Mouse (Mus musculus) limb, embryonic 11.5 days (tissue): Measurements from ENCODE around the gene H2afj. TPM values are rescaled to one million over a fixed set of nuclear protein-coding genes. Genes with fewer than 3 reads are reported as not detected.
A peak's percentile ranks its signal among the peaks of the same experiment; 100 is the strongest.
"Not testable (repeated sequence)": the region's sequence is repeated elsewhere in the genome, so short reads cannot be mapped to it uniquely, and the experiment has no call there.

Experiments
- ATAC-seq: fragments of 200-750 bp; cut with Nextera tagmentation; 2 replicates; pipeline ENCODE4 v1.8.0; 2017; ENCODE audit warnings: low read depth; ENCODE audit not compliant: insufficient number of reproducible peaks, low FRiP score, low TSS enrichment
- DNase-seq: peaks from one replicate; pipeline ENCODE4 v3.0.0-alpha.2; 2015; ENCODE audit warnings: low spot score
- H3K27ac ChIP-seq: fragments of 300-500 bp; sonication (generic); replicated peaks from 2 replicates; pipeline ENCODE4 v1.5.1; 2014; ENCODE audit warnings: low read depth, mild to moderate bottlenecking, low read length
- H3K27me3 ChIP-seq: fragments of 300-500 bp; sonication (generic); 2 replicates; pipeline ENCODE4 v1.6.1; 2014; ENCODE audit warnings: mild to moderate bottlenecking, low read length, mixed read lengths; ENCODE audit not compliant: control insufficient read depth, insufficient read depth
- H3K36me3 ChIP-seq: fragments of 300-500 bp; sonication (generic); 2 replicates; pipeline ENCODE4 v1.6.1; 2014; ENCODE audit warnings: mild to moderate bottlenecking, low read length, moderate library complexity, mixed read lengths; ENCODE audit not compliant: control insufficient read depth, insufficient read depth
- H3K4me1 ChIP-seq: fragments of 300-500 bp; sonication (generic); 2 replicates; pipeline ENCODE4 v1.6.1; 2014; ENCODE audit warnings: low read length, mixed read lengths; ENCODE audit not compliant: control insufficient read depth, insufficient read depth
- H3K4me2 ChIP-seq: fragments of 300-500 bp; sonication (generic); 2 replicates; pipeline ENCODE4 v1.6.1; 2014; ENCODE audit warnings: low read depth, mild to moderate bottlenecking, moderate library complexity; ENCODE audit not compliant: severe bottlenecking
- H3K4me3 ChIP-seq: fragments of 300-500 bp; sonication (generic); 2 replicates; pipeline ENCODE4 v1.5.1; 2014; ENCODE audit warnings: low read depth, low read length
- H3K9ac ChIP-seq: fragments of 300-500 bp; sonication (generic); 2 replicates; pipeline ENCODE4 v1.6.1; 2014; ENCODE audit warnings: mild to moderate bottlenecking, low read length
- H3K9me3 ChIP-seq: fragments of 300-500 bp; sonication (generic); 2 replicates; pipeline ENCODE4 v1.6.1; 2016; ENCODE audit warnings: low read length; ENCODE audit not compliant: control insufficient read depth
- WGBS: fragments of 180-500 bp; shearing (Covaris S2); extraction: QIAGEN DNeasy Blood & Tissue Kit; methylation state at CpG from one replicate; pipeline ENCODE4 v1.1.7; 2014; 5-methylcytosine and 5-hydroxymethylcytosine counted together
- polyA plus RNA-seq: library from polyadenylated mRNA; unstranded; fragments of >200 nt; fragmentation: Nextera tagmentation; extraction: Ambion mirVana; gene quantifications from 2 replicates; pipeline ENCODE4 v1.2.1, GENCODE M21; 2014

H2afj gene
- polyA plus RNA-seq, 1 experiment from 2014 or later = 78.5 TPM

DNA sequence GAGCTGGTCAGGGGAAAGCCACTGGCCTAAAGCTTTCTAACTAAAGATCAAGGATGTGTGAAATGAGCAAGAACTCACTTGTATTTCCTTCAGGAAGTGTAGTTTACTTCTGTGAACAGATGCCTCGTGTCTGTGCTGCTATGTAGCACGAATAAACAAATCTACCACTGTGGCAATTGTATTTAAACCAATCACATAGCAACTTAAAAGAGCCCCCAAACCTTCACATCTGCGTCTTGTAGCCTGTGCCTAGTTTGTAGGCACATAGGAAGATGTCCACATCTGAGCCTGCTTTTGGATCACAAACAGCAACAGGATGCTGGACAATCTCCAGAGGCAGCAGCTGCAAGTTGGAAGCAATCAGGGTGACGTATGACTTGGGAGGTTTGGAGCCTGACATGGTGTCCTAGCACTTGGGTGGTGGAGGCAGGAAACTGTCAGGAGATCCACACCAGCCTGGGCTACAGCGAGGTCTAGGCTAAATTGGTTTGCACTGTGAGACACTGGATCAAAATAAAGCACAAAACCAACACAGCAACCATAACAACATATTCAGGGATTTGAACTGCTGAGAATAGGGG lies 18.6 kb upstream of the H2afj start:
- ATAC-seq (no peak), DNase-seq (no peak)
- Histone ChIP-seq H3K4me2 (no peak overlapping the region), H3K4me3 (no peak overlapping the region), H3K9me3 (no peaks in the 10 kb centered on the region), H3K27ac (no peak overlapping the region), H3K27me3 (no peaks in the 10 kb centered on the region), H3K4me1 (no peaks in the 10 kb centered on the region), H3K9ac (no peak overlapping the region), H3K36me3 (no peaks in the 10 kb centered on the region)
- WGBS = 67% methylated on average over 5 of the region's 5 CpGs

DNA sequence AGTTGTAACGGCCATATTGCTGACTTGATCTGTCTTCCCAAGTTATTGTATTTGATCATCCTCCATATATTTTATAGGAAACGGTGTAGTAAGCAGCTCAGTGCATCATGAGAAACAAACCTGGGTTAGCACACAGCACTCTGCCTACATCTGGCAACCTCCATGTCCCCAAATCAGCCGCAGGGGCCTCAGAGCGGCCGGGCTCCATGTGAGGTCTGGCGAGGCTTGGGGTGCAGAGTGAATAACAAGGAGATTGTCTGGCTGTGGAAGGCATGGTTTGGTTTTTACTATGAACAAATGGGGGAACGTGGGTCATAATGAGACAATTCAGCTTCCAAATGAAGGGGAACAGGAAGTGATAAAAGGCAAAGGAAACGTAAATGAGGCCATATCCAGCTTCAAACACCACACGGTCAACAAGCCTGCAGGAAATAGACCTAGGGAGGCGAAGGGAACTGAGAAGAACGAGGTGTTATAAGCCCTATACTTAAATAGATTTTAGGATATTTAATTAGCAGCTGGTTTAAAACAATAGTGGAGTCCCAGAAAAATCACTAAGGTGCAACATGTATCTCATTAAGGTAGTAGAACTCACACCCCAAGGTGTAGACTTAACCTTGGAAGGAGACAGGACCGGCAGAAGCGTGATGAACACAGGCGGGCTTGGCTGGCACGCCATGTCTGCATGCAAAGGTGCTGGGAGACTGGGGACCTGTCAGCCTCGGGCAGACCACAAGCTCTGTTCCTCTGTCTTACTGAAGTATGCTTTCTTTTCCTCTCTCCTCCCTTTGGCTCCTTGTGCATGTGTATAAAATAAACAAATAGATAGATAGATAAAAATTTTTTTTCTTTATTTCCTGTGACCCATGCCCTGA lies 14.9 kb upstream of the H2afj start:
- Histone ChIP-seq H3K4me2 (peak overlapping the region; percentile 76), H3K36me3 (no peaks in the 10 kb centered on the region), H3K27ac (peak overlapping the region; percentile 80), H3K4me3 (peak overlapping the region; percentile 33), H3K4me1 (no peaks in the 10 kb centered on the region), H3K9ac (peak overlapping the region; percentile 53), H3K27me3 (no peaks in the 10 kb centered on the region), H3K9me3 (no peaks in the 10 kb centered on the region)
- DNase-seq (peak; percentile 69), ATAC-seq (peak; percentile 72)
- WGBS = 14% methylated on average over 16 of the region's 16 CpGs

DNA sequence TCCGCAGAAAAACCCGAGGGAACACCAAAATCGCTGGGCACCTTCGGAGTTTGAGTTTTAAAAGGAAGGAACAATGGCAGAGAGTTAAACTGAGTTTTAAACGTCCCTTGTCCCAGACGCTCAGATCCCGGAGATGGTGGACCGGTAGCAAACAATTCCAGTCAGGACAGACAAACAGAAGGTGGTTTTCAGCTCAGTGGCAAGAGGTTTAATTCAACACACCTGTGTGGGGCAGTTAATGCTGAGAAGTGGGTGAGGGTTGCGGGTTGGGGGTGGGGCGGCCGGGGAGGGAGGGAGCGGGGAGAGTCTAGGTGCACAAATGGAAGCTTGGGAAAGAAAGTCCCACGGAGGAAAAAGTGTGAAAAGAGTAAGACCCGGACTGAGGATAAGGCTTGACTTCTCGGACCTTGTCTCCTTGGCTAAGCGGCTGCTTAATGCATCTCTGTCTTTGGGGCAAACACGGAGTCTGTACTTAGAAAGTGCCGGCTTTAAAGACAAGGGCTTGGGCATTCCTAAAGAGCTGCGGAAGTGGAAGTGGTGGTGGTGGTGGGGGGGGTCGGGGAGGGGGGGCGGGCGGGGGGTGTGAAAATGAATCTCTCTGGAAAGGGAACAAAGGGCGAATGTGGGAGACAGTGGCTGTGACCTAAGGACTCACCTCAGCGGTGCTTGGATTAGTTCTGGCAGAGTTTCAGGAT lies 14.1 kb upstream of the H2afj start:
- Histone ChIP-seq H3K4me1 (no peaks in the 10 kb centered on the region), H3K27ac (peak overlapping the region; percentile 80), H3K9me3 (no peaks in the 10 kb centered on the region), H3K9ac (peak overlapping the region; percentile 53), H3K4me3 (peak overlapping the region; percentile 33), H3K27me3 (no peaks in the 10 kb centered on the region), H3K36me3 (no peaks in the 10 kb centered on the region), H3K4me2 (peak overlapping the region; percentile 76)
- 0 out of 2 replicates have a peak, but pooled peaks have one; percentile 58 for ATAC-seq
- peak; percentile 53 for DNase-seq
- under 1% methylated on average over 24 of the region's 24 CpGs for WGBS

DNA sequence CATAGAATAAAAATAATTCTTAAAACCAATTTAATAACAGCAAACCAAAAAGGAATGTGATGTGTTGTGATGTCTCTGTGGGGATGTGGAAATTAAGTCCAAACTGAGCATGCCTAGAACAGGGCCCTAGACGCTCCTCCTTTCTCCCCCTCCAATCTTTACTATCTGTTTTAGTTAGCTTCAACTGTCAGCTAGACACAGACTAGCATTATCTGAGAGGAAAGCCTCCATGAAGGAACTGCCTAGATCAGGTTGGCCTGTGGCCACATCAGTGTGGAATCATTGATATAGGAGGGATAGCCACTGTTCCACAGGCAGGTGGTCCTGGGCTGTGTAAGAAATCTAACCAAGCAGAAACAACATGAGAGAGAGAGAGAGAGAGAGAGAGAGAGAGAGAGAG lies 12.9 kb upstream of the H2afj start:
- Histone ChIP-seq H3K4me1 (no peaks in the 10 kb centered on the region), H3K9me3 (no peaks in the 10 kb centered on the region), H3K27ac (no peak overlapping the region), H3K4me3 (no peak overlapping the region), H3K27me3 (no peaks in the 10 kb centered on the region), H3K9ac (no peak overlapping the region), H3K4me2 (no peak overlapping the region), H3K36me3 (no peaks in the 10 kb centered on the region)
- ATAC-seq = no peak
- whole genome bisulfite sequencing = 52% methylated on average over 1 of the region's 1 CpGs
- no peak for DNase-seq

DNA sequence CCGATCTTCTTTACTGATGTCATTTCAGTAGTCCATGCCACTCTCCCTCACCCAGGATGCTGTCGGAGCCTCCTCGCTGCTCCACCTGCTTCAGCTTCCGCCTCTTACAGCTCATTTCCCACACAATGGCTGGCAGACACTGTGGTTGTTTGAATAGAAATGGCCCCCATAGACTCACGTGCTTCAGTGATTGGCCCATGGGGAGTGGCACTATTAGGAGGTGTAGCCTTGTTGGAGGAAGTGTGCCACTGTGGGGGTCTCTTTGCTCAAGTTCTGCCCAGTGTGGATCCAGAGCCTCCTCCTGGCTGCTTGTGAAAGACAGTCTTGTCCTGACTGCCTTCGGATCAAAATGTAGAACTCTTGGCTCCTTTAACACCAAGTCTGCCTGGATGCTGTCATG lies 12.2 kb upstream of the H2afj start:
- Histone ChIP-seq H3K27me3 (no peaks in the 10 kb centered on the region), H3K4me1 (no peaks in the 10 kb centered on the region), H3K9ac (no peak overlapping the region), H3K36me3 (no peaks in the 10 kb centered on the region), H3K9me3 (no peaks in the 10 kb centered on the region), H3K27ac (no peak overlapping the region), H3K4me3 (no peak overlapping the region), H3K4me2 (no peak overlapping the region)
- DNase-seq (no peak), ATAC-seq (no peak)
- 69% methylated on average over 6 of the region's 6 CpGs for WGBS

DNA sequence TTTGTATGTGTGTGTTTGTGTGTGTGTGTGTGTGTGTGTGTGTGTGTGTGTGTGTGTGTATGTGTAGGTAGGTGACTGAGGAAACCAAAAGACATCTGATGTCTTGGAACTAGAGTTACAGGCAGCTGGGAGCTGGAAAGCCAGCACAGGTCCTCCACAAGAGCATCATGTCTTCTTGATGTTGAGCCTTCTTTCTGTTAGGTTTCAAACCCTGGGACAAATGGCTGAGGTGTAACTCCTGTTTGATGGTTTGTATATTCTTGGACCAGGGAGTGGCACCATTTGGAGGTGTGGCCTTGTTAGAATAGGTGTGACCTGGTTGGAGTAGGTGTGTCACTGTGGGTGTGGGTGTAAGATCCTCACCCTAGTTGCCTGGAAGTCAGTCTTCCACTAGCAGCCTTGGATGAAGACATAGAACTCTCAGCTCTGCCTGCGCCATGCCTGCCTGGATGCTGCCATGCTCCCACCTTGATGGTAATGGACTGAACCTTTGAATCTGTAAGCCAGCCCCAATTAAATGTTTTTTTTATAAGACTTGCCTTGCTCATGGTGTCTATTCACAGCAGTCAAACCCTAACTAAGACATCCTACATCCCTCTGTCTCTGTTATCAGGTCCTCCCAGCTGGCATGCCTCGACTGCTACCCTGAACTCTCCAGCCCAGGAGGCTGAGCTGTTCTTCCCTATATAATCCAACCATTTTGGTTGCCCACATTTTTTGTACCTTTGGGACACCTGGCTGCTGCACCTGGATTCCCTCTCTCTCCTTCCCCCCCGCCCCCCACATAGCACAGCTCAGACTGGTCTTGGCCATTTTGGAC lies 10.0 kb upstream of the H2afj start:
- not testable (repeated sequence) for H3K4me3 ChIP-seq, H3K27me3 ChIP-seq, DNase-seq, H3K4me1 ChIP-seq, H3K4me2 ChIP-seq, H3K27ac ChIP-seq, H3K9me3 ChIP-seq, ATAC-seq, H3K9ac ChIP-seq, H3K36me3 ChIP-seq
- WGBS = 83% methylated on average over 3 of the region's 3 CpGs

DNA sequence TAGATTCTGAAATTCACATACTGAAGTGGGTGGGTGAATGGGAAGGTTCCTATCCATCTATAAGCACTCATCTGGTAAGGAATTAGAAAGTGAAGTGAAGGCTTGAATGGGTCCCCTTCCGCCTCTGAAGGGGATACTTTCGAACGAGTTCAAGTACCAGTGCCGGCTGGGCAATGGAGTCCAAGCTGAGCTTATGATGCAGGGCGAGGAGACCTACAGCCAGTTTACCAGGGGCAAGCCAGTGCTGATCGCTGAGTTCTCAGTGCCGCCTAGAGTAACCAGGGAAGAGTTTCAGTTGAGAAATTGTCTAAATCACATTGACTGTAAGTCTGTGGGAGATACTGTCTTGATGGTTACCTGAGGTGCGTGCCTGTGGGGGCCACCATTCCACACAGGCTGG lies 7.3 kb upstream of the H2afj start:
- peak; percentile 18 for DNase-seq
- Histone ChIP-seq H3K4me2 (no peak overlapping the region), H3K36me3 (no peaks in the 10 kb centered on the region), H3K9me3 (no peaks in the 10 kb centered on the region), H3K27me3 (no peaks in the 10 kb centered on the region), H3K9ac (no peak overlapping the region), H3K4me3 (no peak overlapping the region), H3K4me1 (peaks cover 7% of the 10 kb centered on the region; the same call in 1 of the 2 replicates), H3K27ac (no peak overlapping the region)
- WGBS = 92% methylated on average over 8 of the region's 8 CpGs
- ATAC-seq = no peak

DNA sequence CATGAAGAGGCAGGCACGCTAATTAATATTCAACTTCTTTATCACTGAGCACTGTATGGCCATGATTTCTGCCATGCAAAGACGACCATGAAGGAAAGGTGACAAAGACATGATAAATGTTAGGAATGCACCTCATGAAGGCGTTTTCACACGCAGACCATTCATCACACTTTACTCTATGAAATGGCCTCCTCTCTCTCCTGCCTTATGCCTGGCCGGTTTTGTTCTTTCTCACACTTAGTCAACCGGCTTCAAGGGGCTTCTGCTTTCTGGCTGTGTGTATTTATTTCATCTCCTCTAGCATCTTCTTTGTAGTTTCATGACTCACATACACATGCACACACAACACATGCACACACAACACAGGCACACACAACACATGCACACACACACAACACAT lies 6.8 kb upstream of the H2afj start:
- Histone ChIP-seq H3K27me3 (no peaks in the 10 kb centered on the region), H3K36me3 (no peaks in the 10 kb centered on the region), H3K27ac (no peak overlapping the region), H3K9ac (no peak overlapping the region), H3K4me1 (peaks cover 7% of the 10 kb centered on the region; the same call in 1 of the 2 replicates), H3K4me2 (no peak overlapping the region), H3K9me3 (no peaks in the 10 kb centered on the region), H3K4me3 (no peak overlapping the region)
- 86% methylated on average over 6 of the region's 6 CpGs for WGBS
- DNase-seq (no peak), ATAC-seq (no peak)
